Mouse (Mus musculus) liver, embryonic 12.5 days (tissue): ENCODE results near the gene Bax. TPM values are rescaled to one million over a fixed set of nuclear protein-coding genes. Genes with fewer than 3 reads are reported as not detected.

ENCODE experiments used
- ATAC-seq: fragments of 200-750 bp; cut with Nextera tagmentation; 2 replicates; pipeline ENCODE4 v1.8.0; 2017; ENCODE audit warnings: moderate number of reproducible peaks, mild to moderate bottlenecking, moderate library complexity
- H3K27ac ChIP-seq: fragments of 300-500 bp; sonication (generic); 2 replicates; pipeline ENCODE4 v1.5.1; 2016; ENCODE audit warnings: mild to moderate bottlenecking
- H3K27me3 ChIP-seq: fragments of 300-500 bp; sonication (generic); replicated peaks from 2 replicates; pipeline ENCODE4 v1.6.1; 2016; ENCODE audit warnings: mild to moderate bottlenecking, moderate library complexity
- H3K36me3 ChIP-seq: fragments of 300-500 bp; sonication (generic); 2 replicates; pipeline ENCODE4 v1.6.1; 2016; ENCODE audit warnings: mild to moderate bottlenecking, moderate library complexity
- H3K4me1 ChIP-seq: fragments of 300-500 bp; sonication (generic); 2 replicates; pipeline ENCODE4 v1.6.1; 2016
- H3K4me2 ChIP-seq: fragments of 300-500 bp; sonication (generic); 2 replicates; pipeline ENCODE4 v1.6.1; 2016; ENCODE audit warnings: mild to moderate bottlenecking, moderate library complexity
- H3K4me3 ChIP-seq: fragments of 300-500 bp; sonication (generic); 2 replicates; pipeline ENCODE4 v1.5.1; 2016; ENCODE audit warnings: mild to moderate bottlenecking, moderate library complexity
- H3K9ac ChIP-seq: fragments of 300-500 bp; sonication (generic); 2 replicates; pipeline ENCODE4 v1.6.1; 2016; ENCODE audit warnings: mild to moderate bottlenecking, moderate library complexity
- H3K9me3 ChIP-seq: fragments of 300-500 bp; sonication (generic); replicated peaks from 2 replicates; pipeline ENCODE4 v1.6.1; 2016; ENCODE audit warnings: mild to moderate bottlenecking, moderate library complexity
- WGBS: fragments of 180-500 bp; shearing (Covaris S2); methylation state at CpG from one replicate; pipeline ENCODE4 v1.1.7; 2016; ENCODE audit not compliant: insufficient replicate concordance; 5-methylcytosine and 5-hydroxymethylcytosine counted together
- polyA plus RNA-seq: library from polyadenylated mRNA; unstranded; fragments of >200 nt; fragmentation: Nextera tagmentation; extraction: Ambion mirVana; gene quantifications from 2 replicates; pipeline ENCODE4 v1.2.1, GENCODE M21; 2016

Bax gene
- polyA plus RNA-seq, 1 experiment from 2014 or later: 155 TPM

DNA sequence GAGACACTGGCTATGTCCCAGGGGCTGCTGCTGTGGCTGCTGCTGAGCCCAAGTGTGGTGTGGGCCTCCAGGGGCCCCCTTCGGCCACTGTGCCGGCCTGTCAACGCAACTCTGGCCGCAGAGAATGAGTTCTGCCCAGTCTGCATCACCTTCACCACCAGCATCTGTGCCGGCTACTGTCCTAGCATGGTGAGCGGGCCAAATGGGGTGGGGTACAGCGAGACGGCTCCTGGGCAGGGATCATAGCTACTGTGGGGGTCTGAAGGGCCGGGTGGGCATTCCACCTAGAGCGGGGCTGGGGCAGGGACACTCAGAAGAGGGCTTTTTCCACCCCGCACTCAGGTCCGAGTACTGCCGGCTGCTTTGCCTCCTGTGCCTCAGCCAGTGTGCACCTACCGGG, 45.5 kb downstream of the Bax start:
- Histone ChIP-seq H3K36me3 (peaks cover 56% of the 10 kb centered on the region), H3K4me3 (no peak overlapping the region), H3K4me2 (no peak overlapping the region), H3K4me1 (0 out of 2 replicates have a peak, but pooled peaks cover 3% of the 10 kb centered on the region), H3K9ac (no peak overlapping the region), H3K27ac (no peak overlapping the region), H3K27me3 (peaks cover 60% of the 10 kb centered on the region), H3K9me3 (no peaks in the 10 kb centered on the region)
- ATAC-seq: no peak
- 83% methylated on average over 14 of the region's 14 CpGs for WGBS

DNA sequence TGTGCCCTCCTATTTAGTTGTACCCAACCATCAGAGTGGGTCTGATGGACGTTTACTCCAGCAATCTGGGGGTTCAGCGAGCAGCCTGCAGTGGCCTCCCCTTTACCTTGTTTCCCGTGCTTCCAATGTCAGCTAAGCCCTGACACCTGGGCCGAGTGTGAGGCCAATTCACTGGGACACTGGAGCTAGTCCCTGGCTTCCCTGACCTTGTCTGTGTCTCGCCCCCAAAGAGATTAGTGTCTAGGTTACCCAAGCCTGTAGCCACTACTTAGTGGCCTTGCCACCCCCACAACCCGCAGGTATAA, 46.1 kb downstream of the Bax start, which contains the start of gene Lhb:
Lhb (plus strand) TSS at position 206 of the 305 bp plus-strand sequence.
- WGBS: 60% methylated on average over 6 of the region's 6 CpGs
- H3K9me3 ChIP-seq: no peaks in the 10 kb centered on the region
- peaks cover 6% of the 10 kb centered on the region for H3K4me1 ChIP-seq
- H3K27ac ChIP-seq: no peak within 1 kb of the TSS
- peaks cover 66% of the 10 kb centered on the region for H3K27me3 ChIP-seq
- peaks cover 50% of the 10 kb centered on the region for H3K36me3 ChIP-seq
- no peak within 1 kb of the TSS for H3K4me2 ChIP-seq
- no peak within 1 kb of the TSS for H3K4me3 ChIP-seq
- no peak within 1 kb of the TSS for H3K9ac ChIP-seq
- no peak for ATAC-seq

DNA sequence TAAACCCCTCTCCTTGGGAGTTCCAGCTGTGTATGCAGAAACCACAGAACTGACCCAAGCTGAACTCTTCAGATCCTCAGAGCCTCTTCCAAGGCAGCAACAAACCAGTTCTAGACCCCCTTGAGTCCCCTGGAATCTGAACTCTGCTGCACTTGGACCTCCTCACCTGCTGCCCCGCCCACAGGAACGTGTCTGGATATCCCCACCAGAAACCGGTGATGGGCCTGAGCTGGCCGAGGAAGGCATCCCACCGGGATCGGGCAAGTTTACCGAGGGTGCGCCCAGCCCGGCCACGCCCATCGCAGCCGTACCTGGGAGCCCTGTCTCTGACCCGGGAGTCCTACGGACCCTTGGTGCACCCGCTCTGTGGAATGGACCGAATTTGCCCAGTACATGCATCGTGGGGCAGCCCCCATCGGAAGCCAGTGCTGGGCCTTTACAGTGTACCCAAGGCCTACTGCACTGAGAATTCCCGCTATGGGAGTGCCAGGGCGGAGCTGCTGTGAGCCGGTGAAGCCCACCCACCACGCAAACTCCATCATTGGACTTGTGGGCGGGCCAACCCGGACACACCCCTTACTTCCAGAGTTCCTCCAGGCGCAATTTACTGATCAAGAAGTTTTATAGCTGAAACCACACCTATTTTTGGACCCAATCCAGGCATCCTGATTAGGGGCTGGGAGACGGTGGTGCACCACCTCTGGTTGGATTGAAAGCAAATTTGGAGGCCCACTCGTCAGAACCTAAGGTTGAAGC, 46.7 kb downstream of the Bax start:
- ATAC-seq: no peak
- WGBS: 33% methylated on average over 27 of the region's 27 CpGs
- Histone ChIP-seq H3K36me3 (peaks cover 44% of the 10 kb centered on the region), H3K4me2 (no peak overlapping the region), H3K27ac (no peak overlapping the region), H3K9ac (no peak overlapping the region), H3K4me3 (no peak overlapping the region), H3K27me3 (peaks cover 72% of the 10 kb centered on the region), H3K9me3 (no peaks in the 10 kb centered on the region), H3K4me1 (peaks cover 11% of the 10 kb centered on the region)

DNA sequence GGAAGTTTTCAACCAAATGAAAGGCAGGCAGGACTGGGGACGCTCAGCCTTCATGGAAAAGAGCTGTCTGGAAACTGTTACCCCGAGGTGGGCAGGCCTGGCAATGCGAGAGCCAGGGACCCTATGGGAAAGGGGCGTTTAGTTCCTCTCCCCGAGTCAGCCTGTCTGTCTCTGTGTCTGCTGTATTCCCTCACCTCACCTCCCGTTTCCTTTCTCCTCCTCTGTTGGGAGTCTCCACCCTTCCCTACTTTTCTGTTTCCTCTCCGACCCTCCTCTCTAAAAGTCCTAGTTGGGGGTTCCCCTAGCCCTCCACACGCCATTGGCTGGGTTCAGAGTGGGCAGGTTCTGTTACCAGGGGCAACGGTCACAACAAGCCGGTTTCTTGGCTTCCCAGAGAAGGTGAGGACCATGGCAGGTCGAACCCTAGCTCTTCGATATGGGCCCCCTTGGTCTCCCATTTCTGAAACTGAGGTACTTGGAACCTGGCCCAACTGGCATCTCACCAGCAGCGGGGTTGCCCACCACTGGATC, 48.7 kb downstream of the Bax start:
- no peak overlapping the region for H3K27ac ChIP-seq
- 10% methylated on average over 13 of the region's 13 CpGs for WGBS
- H3K4me3 ChIP-seq: no peak overlapping the region
- H3K36me3 ChIP-seq: peaks cover 24% of the 10 kb centered on the region
- ATAC-seq: no peak
- H3K9me3 ChIP-seq: no peaks in the 10 kb centered on the region
- peaks cover 30% of the 10 kb centered on the region for H3K4me1 ChIP-seq
- H3K9ac ChIP-seq: no peak overlapping the region
- peaks cover 92% of the 10 kb centered on the region for H3K27me3 ChIP-seq
- H3K4me2 ChIP-seq: no peak overlapping the region

DNA sequence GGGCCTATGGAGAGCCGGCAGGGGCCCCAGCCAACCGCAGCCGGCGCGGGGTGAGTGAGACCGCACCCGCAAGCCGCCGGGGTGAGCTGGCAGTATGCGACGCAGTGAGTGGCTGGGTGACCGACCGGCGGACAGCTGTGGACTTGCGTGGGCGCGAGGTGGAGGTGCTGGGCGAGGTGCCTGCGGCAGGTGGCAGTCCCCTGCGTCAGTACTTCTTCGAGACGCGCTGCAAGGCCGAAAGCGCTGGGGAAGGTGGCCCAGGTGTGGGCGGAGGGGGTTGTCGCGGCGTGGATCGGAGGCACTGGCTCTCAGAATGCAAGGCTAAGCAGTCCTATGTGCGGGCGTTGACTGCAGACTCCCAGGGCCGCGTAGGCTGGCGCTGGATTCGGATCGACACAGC, 51.1 kb downstream of the Bax start:
- peaks cover under 1% of the 10 kb centered on the region; the same call in 1 of the 2 replicates for H3K36me3 ChIP-seq
- no peaks in the 10 kb centered on the region for H3K9me3 ChIP-seq
- peak overlapping the region; percentile 34; the same call in 1 of the 2 replicates for H3K4me2 ChIP-seq
- no peak for ATAC-seq
- H3K4me1 ChIP-seq: peaks cover 30% of the 10 kb centered on the region
- peak overlapping the region; percentile 12; the same call in 1 of the 2 replicates for H3K4me3 ChIP-seq
- 11% methylated on average over 37 of the region's 37 CpGs for whole genome bisulfite sequencing
- 0 out of 2 replicates have a peak overlapping the region, but pooled peaks have one; percentile 36 for H3K9ac ChIP-seq
- H3K27ac ChIP-seq: no peak overlapping the region
- H3K27me3 ChIP-seq: peaks cover 100% of the 10 kb centered on the region

DNA sequence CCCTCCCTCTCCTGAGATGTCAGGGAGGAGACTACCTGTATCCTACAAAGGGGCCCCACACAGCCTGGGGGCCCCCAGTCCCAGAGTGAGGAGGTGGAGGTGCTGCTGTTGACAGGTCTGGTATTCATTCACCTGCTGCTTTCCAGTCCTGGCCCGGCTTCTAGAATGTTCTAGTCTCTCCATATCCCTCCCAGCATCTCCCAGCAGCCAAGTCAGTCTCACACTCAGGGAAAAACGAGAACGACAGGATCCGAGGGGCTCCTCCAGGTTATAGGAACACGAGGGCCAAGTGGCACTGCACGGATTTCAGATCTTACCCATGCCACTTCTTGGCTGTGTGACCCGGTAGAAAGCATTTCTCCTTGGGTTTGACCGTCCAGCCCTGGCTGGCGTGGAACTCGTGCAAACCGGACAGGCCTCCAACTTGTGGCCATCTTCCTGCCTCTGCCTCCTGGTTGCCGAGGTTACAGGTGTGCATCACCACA, 51.9 kb downstream of the Bax start:
- H3K9ac ChIP-seq: no peak overlapping the region
- 29% methylated on average over 12 of the region's 12 CpGs for WGBS
- no peak for ATAC-seq
- no peaks in the 10 kb centered on the region for H3K9me3 ChIP-seq
- H3K27me3 ChIP-seq: peaks cover 100% of the 10 kb centered on the region
- H3K4me3 ChIP-seq: no peak overlapping the region
- no peak overlapping the region for H3K27ac ChIP-seq
- H3K4me1 ChIP-seq: peaks cover 28% of the 10 kb centered on the region
- no peak overlapping the region for H3K4me2 ChIP-seq
- no peaks in the 10 kb centered on the region for H3K36me3 ChIP-seq

DNA sequence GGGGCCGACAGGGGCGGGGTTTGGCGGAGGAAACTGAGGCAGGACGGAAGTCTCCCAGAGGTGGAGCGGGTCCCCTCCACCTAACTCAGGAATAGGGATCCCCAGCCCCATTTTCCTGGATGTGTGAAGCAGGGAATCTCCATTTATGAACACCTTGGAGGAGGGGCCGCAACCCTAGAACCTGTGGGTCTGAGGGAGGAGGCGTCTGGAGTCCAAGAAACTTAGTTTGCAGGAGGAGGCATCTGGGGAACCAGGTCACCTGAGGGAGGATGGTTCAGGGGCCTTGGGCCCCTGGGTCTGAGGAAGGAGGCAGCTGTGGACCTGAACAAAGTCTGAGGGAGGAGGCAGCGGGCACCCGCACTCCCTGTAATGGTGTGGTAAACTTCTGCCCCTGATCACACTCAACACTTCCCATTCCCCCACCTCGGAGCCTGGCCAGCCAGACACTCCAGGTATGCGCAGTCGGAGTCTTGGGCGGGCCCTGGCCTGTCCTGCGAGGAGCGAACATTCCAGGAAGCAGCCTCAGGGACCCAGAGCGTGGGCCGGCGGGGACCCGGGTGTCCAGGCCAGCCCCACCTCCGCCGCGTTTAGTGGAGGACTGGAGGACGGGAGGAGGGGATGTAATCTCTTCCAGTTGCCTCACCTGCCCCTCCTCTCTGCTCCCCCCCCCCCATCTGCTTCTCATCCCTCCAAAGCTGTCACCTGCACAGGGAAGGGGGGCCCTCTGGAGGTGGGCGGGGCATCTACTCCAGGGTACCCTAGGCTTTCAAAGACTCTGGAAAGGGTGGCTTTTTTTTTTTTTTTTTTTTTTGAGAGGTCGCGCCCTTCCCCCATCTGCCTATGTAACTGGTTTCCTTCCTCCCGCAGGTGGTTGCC, 52.6 kb downstream of the Bax start:
- H3K27ac ChIP-seq: peak overlapping the region; percentile 58

DNA sequence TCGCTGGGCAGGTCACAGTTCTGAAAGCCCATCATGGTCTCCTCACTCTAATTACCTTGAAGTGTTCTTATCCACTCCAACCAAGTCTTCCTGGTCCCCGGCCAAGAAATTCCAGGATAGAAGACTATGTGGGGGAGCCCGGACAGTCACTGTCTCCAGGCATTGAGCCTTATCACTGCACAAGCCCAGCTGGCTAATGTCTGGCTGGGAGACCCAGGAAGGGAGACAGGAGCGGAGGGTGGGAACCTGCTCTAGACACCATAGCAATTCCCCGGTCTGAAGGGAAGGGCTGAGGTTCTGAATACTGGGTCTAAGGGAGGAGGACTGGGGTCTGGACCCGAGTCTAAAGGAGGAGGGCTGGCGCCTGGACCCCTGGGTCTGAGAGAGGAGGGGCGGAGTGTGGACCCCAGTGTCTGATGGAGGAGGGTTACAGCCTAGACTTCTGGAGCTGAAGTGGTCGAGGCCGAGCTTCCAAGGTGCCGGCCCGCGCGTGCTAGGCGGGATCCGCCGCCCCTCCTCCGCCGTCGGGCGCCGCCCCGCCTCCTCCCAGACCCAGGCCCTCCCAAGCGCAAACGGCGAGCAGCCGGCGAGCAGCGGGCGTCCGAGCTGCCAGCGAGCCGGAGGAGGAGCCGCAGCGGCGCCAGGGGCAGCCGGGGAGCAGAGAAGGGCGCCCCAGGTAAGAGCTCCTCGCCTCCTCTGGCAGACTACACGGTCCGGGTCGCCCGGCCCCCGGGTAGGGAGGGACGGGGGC, 53.4 kb downstream of the Bax start, which contains the start of gene Ntf5:
Ntf5 (plus strand) TSS at position 583 of the 751 bp plus-strand sequence.
- 3% methylated on average over 45 of the region's 45 CpGs for WGBS
- Histone ChIP-seq H3K36me3 (no peaks in the 10 kb centered on the region), H3K4me3 (peak within 1 kb of the TSS; percentile 55), H3K9ac (peak within 1 kb of the TSS; percentile 53), H3K27ac (peak within 1 kb of the TSS; percentile 58), H3K27me3 (peaks cover 100% of the 10 kb centered on the region), H3K4me2 (peak within 1 kb of the TSS; percentile 75), H3K4me1 (peaks cover 28% of the 10 kb centered on the region), H3K9me3 (no peaks in the 10 kb centered on the region)
- ATAC-seq: no peak

More for the DNA sequence above, 52.6 kb downstream of the Bax start:
- no peaks in the 10 kb centered on the region for H3K9me3 ChIP-seq
- H3K9ac ChIP-seq: peak overlapping the region; percentile 53
- no peaks in the 10 kb centered on the region for H3K36me3 ChIP-seq
- H3K4me2 ChIP-seq: peak overlapping the region; percentile 75
- WGBS: 3% methylated on average over 27 of the region's 27 CpGs
- peaks cover 100% of the 10 kb centered on the region for H3K27me3 ChIP-seq
- peaks cover 28% of the 10 kb centered on the region for H3K4me1 ChIP-seq
- H3K4me3 ChIP-seq: peak overlapping the region; percentile 55
- ATAC-seq: no peak

DNA sequence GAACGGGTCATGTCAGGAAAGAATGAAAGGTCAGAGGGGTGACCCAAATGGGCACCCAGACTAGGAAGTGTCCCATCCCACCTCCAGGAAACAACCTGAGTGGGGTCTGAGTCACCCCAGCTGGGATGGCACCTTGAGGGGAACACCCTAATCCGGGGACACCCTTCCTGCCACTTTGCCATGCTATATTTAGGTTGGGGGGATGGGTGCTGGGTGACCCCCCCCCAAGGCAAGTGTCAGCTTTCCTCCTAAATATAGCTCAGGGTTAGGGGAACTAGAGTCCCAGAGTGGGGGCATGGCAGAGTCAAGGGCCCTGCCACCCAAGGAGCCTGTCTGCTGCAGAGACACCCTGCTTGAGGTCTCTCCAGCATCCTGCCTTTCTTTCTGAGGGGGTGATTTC, 54.3 kb downstream of the Bax start:
- H3K4me2 ChIP-seq: no peak overlapping the region
- H3K9me3 ChIP-seq: no peaks in the 10 kb centered on the region
- H3K4me3 ChIP-seq: no peak overlapping the region
- H3K27ac ChIP-seq: no peak overlapping the region
- WGBS: 66% methylated on average over 2 of the region's 2 CpGs
- H3K36me3 ChIP-seq: no peaks in the 10 kb centered on the region
- H3K27me3 ChIP-seq: peaks cover 100% of the 10 kb centered on the region
- no peak overlapping the region for H3K9ac ChIP-seq
- ATAC-seq: no peak
- peaks cover 28% of the 10 kb centered on the region for H3K4me1 ChIP-seq
